Mouse (Mus musculus) thymus, postnatal 10 days (tissue): Measurements from ENCODE around the gene Gm21663.
"Not testable (repeated sequence)": the region's sequence is repeated elsewhere in the genome, so short reads cannot be mapped to it uniquely, and the experiment has no call there.

Source experiments
- DNase-seq, 2 experiments: peaks; one replicate each; pipeline ENCODE4 v3.0.0; 2021; ENCODE audit warnings: low spot score in 2 of 2

The Gm21663 gene

GRCm38 (mm10) chr5:25942281-25942680 lies at the start of gene Gm21663:
Gm21663 (minus strand) TSS chr5:25942381.
- DNase-seq, result not testable (repeated sequence)

- not testable (repeated sequence) for DNase-seq
Observed at GRCm38 (mm10) chr5:25988550-25988949, 46.4 kb upstream of the Gm21663 start, which contains the start of gene Gm21698. Gm21698 (minus strand) TSS chr5:25988650.

GRCm38 (mm10) chr5:25972563-25972962 lies 30.4 kb upstream of the Gm21663 start, which contains the start of gene Gm21680:
Gm21680 (minus strand) TSS chr5:25972663.
- not testable (repeated sequence) for DNase-seq

GRCm38 (mm10) chr5:25957050-25957449 lies 14.9 kb upstream of the Gm21663 start:
- not testable (repeated sequence) for DNase-seq

- DNase-seq, result not testable (repeated sequence)
Observed at GRCm38 (mm10) chr5:25956611-25957010, 14.4 kb upstream of the Gm21663 start.

GRCm38 (mm10) chr5:25954317-25954716 lies 12.1 kb upstream of the Gm21663 start, which contains the start of gene Gm21671:
Gm21671 (minus strand) TSS chr5:25954417.
- not testable (repeated sequence) for DNase-seq

- DNase-seq, result not testable (repeated sequence)
Observed at GRCm38 (mm10) chr5:25945391-25945790, 3.2 kb upstream of the Gm21663 start.

GRCm38 (mm10) chr5:25891321-25891720 lies 50.9 kb downstream of the Gm21663 start:
- DNase-seq, result no peak

GRCm38 (mm10) chr5:25889746-25890382 lies 52.3 kb downstream of the Gm21663 start:
- no peak for DNase-seq

- no peak for DNase-seq
Observed at GRCm38 (mm10) chr5:25886708-25887107, 55.5 kb downstream of the Gm21663 start.
